Mouse (Mus musculus) liver, adult 2 months (tissue): ENCODE data around the gene Cartpt. TPM values are rescaled to one million over a fixed set of nuclear protein-coding genes. Genes with fewer than 3 reads are reported as not detected.
"Not testable (repeated sequence)": the region's sequence is repeated elsewhere in the genome, so short reads cannot be mapped to it uniquely, and the experiment has no call there.

ENCODE experiments used
- DNase-seq: peaks from one replicate; pipeline ENCODE4 v3.0.0-alpha.2; 2011; ENCODE audit warnings: low read depth, low spot score; ENCODE audit errors: extremely low read depth
- H3K27ac ChIP-seq: fragments of 200-500 bp; replicated peaks from 2 replicates; pipeline ENCODE4 v1.5.1; 2012; ENCODE audit warnings: low read depth, mild to moderate bottlenecking, control low read depth, inconsistent platforms, low read length; ENCODE audit not compliant: insufficient read depth
- H3K27me3 ChIP-seq: fragments of 200-500 bp; 2 replicates; pipeline ENCODE4 v1.6.1; 2012; ENCODE audit warnings: mild to moderate bottlenecking, moderate library complexity, low read length, inconsistent platforms; ENCODE audit not compliant: control insufficient read depth, insufficient read depth
- H3K36me3 ChIP-seq: fragments of 200-500 bp; 2 replicates; pipeline ENCODE4 v1.6.1; 2012; ENCODE audit warnings: low read length, inconsistent platforms; ENCODE audit not compliant: control insufficient read depth, insufficient read depth
- H3K4me1 ChIP-seq: fragments of 200-500 bp; 2 replicates; pipeline ENCODE4 v1.6.1; 2011; ENCODE audit warnings: low read length; ENCODE audit not compliant: control insufficient read depth, insufficient read depth
- H3K4me3 ChIP-seq: fragments of 200-500 bp; 2 replicates; pipeline ENCODE4 v1.5.1; 2011; ENCODE audit warnings: low read depth, mild to moderate bottlenecking, control low read depth, low read length, moderate library complexity; ENCODE audit not compliant: insufficient read depth
- H3K79me2 ChIP-seq: fragments of 200-500 bp; 2 replicates; pipeline ENCODE4 v1.6.1; 2012; ENCODE audit warnings: inconsistent platforms, mild to moderate bottlenecking, low read length, moderate library complexity; ENCODE audit not compliant: control insufficient read depth, insufficient read depth
- H3K9ac ChIP-seq: fragments of 200-500 bp; 2 replicates; pipeline ENCODE4 v1.6.1; 2012; ENCODE audit warnings: low read depth, mild to moderate bottlenecking, control low read depth, inconsistent platforms, low read length
- CTCF ChIP-seq: fragments of 200-500 bp; IDR thresholded peaks from 2 replicates; pipeline ENCODE4 v1.5.1; 2011; ENCODE audit warnings: low read depth, low read length, control low read depth
- POLR2A ChIP-seq: fragments of 200-500 bp; IDR thresholded peaks from 2 replicates; pipeline ENCODE4 v1.6.1; 2011; ENCODE audit warnings: low read length, control low read depth; ENCODE audit not compliant: insufficient read depth; ENCODE audit errors: extremely low read depth
- WGBS: fragments of 180-500 bp; shearing (Covaris S2); methylation state at CpG from one replicate; pipeline ENCODE4 v1.1.7; 2018; 5-methylcytosine and 5-hydroxymethylcytosine counted together
- polyA plus RNA-seq: library from polyadenylated mRNA; depleted of rRNA; stranded (reverse); fragments of >200 nt; gene quantifications from 2 replicates; pipeline ENCODE4 v1.2.3, GENCODE M21; 2012; rRNA removed
- total RNA-seq: library from RNA; depleted of rRNA; stranded (reverse); fragments of >200 nt; gene quantifications from 2 replicates; pipeline ENCODE4 v1.2.3, GENCODE M21; 2014; rRNA removed

Gene Cartpt
- total and polyA plus RNA-seq, 2 experiments: not detected

DNA sequence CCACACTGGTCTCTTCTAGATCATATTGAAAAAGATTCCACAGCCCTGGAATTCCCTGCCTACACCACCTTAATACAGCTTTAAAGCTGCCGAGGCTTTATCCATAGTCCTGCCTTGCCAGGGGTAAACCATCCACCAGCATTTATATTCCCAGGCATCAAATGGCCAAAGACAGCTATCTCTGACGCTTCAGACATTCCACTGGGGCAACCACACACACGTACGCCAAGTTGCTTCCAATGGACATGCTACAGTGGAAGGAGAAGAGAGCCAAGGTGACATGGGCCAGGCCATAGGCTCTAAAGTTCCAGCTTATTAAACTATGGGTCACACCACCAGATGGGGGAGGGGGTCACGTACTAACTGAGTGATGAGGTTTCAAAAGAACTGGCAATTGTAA, 45.7 kb downstream of the Cartpt start:
- no peak overlapping the region for H3K4me3 ChIP-seq
- 86% methylated on average over 5 of the region's 5 CpGs for WGBS
- no peak overlapping the region for H3K9ac ChIP-seq
- H3K27ac ChIP-seq: no peak overlapping the region
- no peaks in the 10 kb centered on the region; the same call in 1 of the 2 replicates for H3K4me1 ChIP-seq
- DNase-seq: no peak
- H3K27me3 ChIP-seq: no peaks in the 10 kb centered on the region
- H3K36me3 ChIP-seq: no peaks in the 10 kb centered on the region
- no peaks in the 10 kb centered on the region for H3K79me2 ChIP-seq
- TF ChIP-seq CTCF (no peak), POLR2A (no peak)

DNA sequence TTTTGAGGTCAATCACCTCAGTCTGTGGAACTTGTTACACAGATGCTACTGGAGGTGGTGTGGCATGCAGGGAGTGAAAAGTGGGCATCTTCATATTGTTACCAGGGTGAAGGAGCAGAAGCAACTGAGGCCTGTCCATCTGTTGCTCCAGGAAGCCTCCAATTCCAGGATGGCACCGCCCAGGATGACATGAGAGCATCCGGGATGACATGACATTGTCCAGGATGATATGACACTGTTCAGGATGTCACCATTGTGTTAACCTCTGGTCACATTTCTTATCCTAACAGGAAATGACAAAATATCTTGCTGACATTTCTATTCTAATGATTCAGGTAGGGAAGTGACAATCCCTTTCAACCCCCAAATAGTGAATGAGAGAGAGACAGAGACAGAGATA, 47.8 kb downstream of the Cartpt start:
- no peaks in the 10 kb centered on the region for H3K27me3 ChIP-seq
- H3K36me3 ChIP-seq: no peaks in the 10 kb centered on the region
- no peak overlapping the region for H3K4me3 ChIP-seq
- no peaks in the 10 kb centered on the region; the same call in 1 of the 2 replicates for H3K4me1 ChIP-seq
- no peak overlapping the region for H3K27ac ChIP-seq
- no peaks in the 10 kb centered on the region for H3K79me2 ChIP-seq
- no peak for DNase-seq
- TF ChIP-seq CTCF (no peak), POLR2A (no peak)
- 75% methylated on average over 2 of the region's 2 CpGs for WGBS
- H3K9ac ChIP-seq: no peak overlapping the region

DNA sequence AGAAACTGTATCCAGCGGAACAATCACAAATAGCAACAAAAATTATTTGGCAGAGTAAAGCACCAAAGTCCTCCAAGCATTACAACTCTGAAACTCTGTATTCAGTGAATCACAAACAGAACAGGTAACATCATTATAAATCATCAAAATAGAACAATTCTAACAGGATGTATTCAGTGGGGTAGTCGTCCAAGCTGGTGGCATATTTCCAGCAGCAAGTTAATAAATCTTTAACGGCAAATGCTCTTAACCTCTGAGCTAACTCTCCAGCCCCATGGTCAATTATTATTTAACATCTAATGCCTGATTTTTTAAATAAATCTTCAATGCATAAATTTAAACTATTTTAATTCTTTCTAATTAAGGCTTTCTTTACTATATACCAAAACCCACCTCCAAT, 48.5 kb downstream of the Cartpt start:
- not testable (repeated sequence) for H3K36me3 ChIP-seq, H3K4me1 ChIP-seq, H3K27ac ChIP-seq, H3K9ac ChIP-seq, H3K27me3 ChIP-seq, H3K4me3 ChIP-seq, DNase-seq, H3K79me2 ChIP-seq
- WGBS: 40% methylated on average over 3 of the region's 3 CpGs

DNA sequence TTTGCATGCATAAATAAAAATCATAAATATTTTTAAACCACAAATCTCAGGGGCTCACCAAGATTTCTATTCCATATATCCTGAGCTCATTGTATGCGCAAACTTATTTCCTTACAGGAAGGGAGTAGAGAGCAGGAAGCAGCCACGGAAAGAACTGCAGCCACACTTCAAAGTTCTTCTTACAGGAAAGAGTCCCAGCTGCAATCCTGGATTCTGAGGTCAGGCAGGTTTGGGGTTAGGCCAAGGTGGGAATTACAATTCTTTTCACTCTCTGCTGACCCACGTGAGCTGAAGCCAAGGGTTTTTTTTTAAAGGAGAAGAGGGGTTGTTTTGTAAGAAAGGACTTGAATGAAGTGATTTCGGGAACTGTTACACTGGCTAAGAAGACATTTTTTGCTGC, 49.9 kb downstream of the Cartpt start:
- no peak overlapping the region for H3K9ac ChIP-seq
- H3K79me2 ChIP-seq: no peaks in the 10 kb centered on the region
- no peak for DNase-seq
- no peaks in the 10 kb centered on the region for H3K27me3 ChIP-seq
- TF ChIP-seq CTCF (no peak), POLR2A (no peak)
- H3K36me3 ChIP-seq: no peaks in the 10 kb centered on the region
- H3K27ac ChIP-seq: no peak overlapping the region
- WGBS: 50% methylated on average over 4 of the region's 4 CpGs
- no peak overlapping the region for H3K4me3 ChIP-seq
- H3K4me1 ChIP-seq: no peaks in the 10 kb centered on the region

DNA sequence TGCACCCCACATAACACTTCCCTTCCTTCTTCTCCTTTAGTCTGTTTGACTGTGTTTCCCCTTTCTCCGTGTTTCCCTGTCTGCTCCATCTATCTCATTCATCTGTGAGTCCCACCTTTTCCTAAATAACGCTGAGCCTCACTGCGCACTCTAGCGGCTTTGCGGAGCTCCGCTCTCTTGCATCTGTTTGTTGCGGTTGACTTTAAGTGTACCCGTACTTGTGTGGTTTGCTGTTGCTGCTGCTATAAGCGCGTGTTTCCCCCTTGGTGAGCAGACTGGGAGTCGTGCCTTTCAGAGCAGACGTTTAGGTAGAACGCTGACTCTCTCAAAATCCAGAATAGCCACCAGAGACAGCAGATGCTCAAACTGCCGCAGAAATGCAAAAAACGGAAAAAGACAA, 51.3 kb downstream of the Cartpt start:
- H3K36me3 ChIP-seq: no peaks in the 10 kb centered on the region
- no peak for DNase-seq
- no peak overlapping the region for H3K9ac ChIP-seq
- H3K79me2 ChIP-seq: no peaks in the 10 kb centered on the region
- 39% methylated on average over 15 of the region's 15 CpGs for WGBS
- no peaks in the 10 kb centered on the region for H3K4me1 ChIP-seq
- H3K4me3 ChIP-seq: no peak overlapping the region
- peak; percentile 23; the same call in 1 of the 2 replicates for TF ChIP-seq CTCF
- TF ChIP-seq POLR2A: no peak
- no peak overlapping the region for H3K27ac ChIP-seq
- no peaks in the 10 kb centered on the region for H3K27me3 ChIP-seq

Other genes with a start within 250 kb of the Cartpt start
- 84.3 and 107 TPM in 2 replicates for gene Mccc2, start 114.5 kb upstream of the Cartpt start, total RNA-seq
- 45.1 and 48.2 TPM in 2 replicates for gene Mccc2, start 114.5 kb upstream of the Cartpt start, polyA plus RNA-seq
- 9.3 and 10.7 TPM in 2 replicates for gene Bdp1, start 203.0 kb upstream of the Cartpt start, total RNA-seq
- gene Bdp1, start 203.0 kb upstream of the Cartpt start, polyA plus RNA-seq: 0.54 and 0.95 TPM in 2 replicates
- gene Serf1, start 206.9 kb upstream of the Cartpt start, total RNA-seq: 7.2 and 7.6 TPM in 2 replicates
- 7.5 and 8.7 TPM in 2 replicates for gene Serf1, start 206.9 kb upstream of the Cartpt start, polyA plus RNA-seq
- gene Smn1, start 223.8 kb upstream of the Cartpt start, total RNA-seq: 3.3 and 4.6 TPM in 2 replicates
- gene Smn1, start 223.8 kb upstream of the Cartpt start, polyA plus RNA-seq: 6.1 and 6.5 TPM in 2 replicates